Mouse (Mus musculus) olfactory bulb, adult 2 months (tissue): ENCODE measurements around the gene Tln1.

Source experiments
- CTCF ChIP-seq: fragments of 200-500 bp; IDR thresholded peaks from 2 replicates; pipeline ENCODE4 v1.5.1; 2012; ENCODE audit warnings: low read depth, mild to moderate bottlenecking, low read length, moderate library complexity; ENCODE audit not compliant: insufficient read depth
- POLR2A ChIP-seq: fragments of 200-500 bp; IDR thresholded peaks from 2 replicates; pipeline ENCODE4 v1.6.1; 2012; ENCODE audit warnings: mild to moderate bottlenecking, low read depth, low read length, moderate library complexity; ENCODE audit not compliant: insufficient read depth

- TF ChIP-seq POLR2A, result no peak
- TF ChIP-seq CTCF, result no peak
These were observed 56.4 kb downstream of the Tln1 start for GRCm38 (mm10) chr4:43506074-43506473.
